Mouse (Mus musculus) heart, embryonic 13.5 days (tissue): ENCODE results near the gene Hcrt. TPM values are rescaled to one million over a fixed set of nuclear protein-coding genes. Genes with fewer than 3 reads are reported as not detected.

Experiments
- ATAC-seq: fragments of 200-750 bp; cut with Nextera tagmentation; 2 replicates; pipeline ENCODE4 v1.8.0; 2017; ENCODE audit warnings: moderate TSS enrichment; ENCODE audit not compliant: insufficient number of reproducible peaks, low FRiP score, low TSS enrichment; ENCODE audit errors: extremely low read depth
- H3K27ac ChIP-seq: fragments of 300-500 bp; sonication (generic); replicated peaks from 2 replicates; pipeline ENCODE4 v1.5.1; 2015; ENCODE audit warnings: moderate library complexity, mild to moderate bottlenecking, inconsistent platforms
- H3K27me3 ChIP-seq: fragments of 300-500 bp; sonication (generic); replicated peaks from 2 replicates; pipeline ENCODE4 v1.6.1; 2015; ENCODE audit warnings: mild to moderate bottlenecking, inconsistent platforms
- H3K36me3 ChIP-seq: fragments of 300-500 bp; sonication (generic); 2 replicates; pipeline ENCODE4 v1.6.1; 2015; ENCODE audit warnings: mild to moderate bottlenecking, inconsistent platforms
- H3K4me1 ChIP-seq: fragments of 300-500 bp; sonication (generic); 2 replicates; pipeline ENCODE4 v1.6.1; 2015; ENCODE audit warnings: inconsistent platforms
- H3K4me2 ChIP-seq: fragments of 300-500 bp; sonication (generic); 2 replicates; pipeline ENCODE4 v1.6.1; 2015; ENCODE audit warnings: inconsistent platforms, mild to moderate bottlenecking, moderate library complexity
- H3K4me3 ChIP-seq: fragments of 300-500 bp; sonication (generic); 2 replicates; pipeline ENCODE4 v1.5.1; 2015; ENCODE audit warnings: moderate library complexity, mild to moderate bottlenecking, inconsistent platforms
- H3K9ac ChIP-seq: fragments of 300-500 bp; sonication (generic); 2 replicates; pipeline ENCODE4 v1.6.1; 2015; ENCODE audit warnings: inconsistent platforms, mild to moderate bottlenecking, moderate library complexity
- H3K9me3 ChIP-seq: fragments of 300-500 bp; sonication (generic); 2 replicates; pipeline ENCODE4 v1.6.1; 2016; ENCODE audit warnings: inconsistent platforms
- WGBS: fragments of 180-500 bp; shearing (Covaris S2); methylation state at CpG from one replicate; pipeline ENCODE4 v1.1.7; 2015; ENCODE audit warnings: mixed read lengths; 5-methylcytosine and 5-hydroxymethylcytosine counted together
- polyA plus RNA-seq: library from polyadenylated mRNA; unstranded; fragments of >200 nt; fragmentation: Nextera tagmentation; extraction: Ambion mirVana; gene quantifications from 2 replicates; pipeline ENCODE4 v1.2.1, GENCODE M21; 2015

Gene Hcrt
- polyA plus RNA-seq, 1 experiment from 2014 or later = not detected

GRCm38 (mm10) chr11:100719893-100720292, 42.8 kb downstream of the Hcrt start:
- peaks cover 51% of the 10 kb centered on the region for H3K36me3 ChIP-seq
- H3K9ac ChIP-seq = peak overlapping the region; percentile 69

GRCm38 (mm10) chr11:100719312-100719711, 43.4 kb downstream of the Hcrt start:
- H3K4me1 ChIP-seq = peaks cover 59% of the 10 kb centered on the region
- H3K27ac ChIP-seq = no peak overlapping the region
- no peak overlapping the region for H3K4me3 ChIP-seq
- ATAC-seq = no peak
- WGBS = 81% methylated on average over 3 of the region's 3 CpGs
- H3K4me2 ChIP-seq = no peak overlapping the region
- H3K27me3 ChIP-seq = no peaks in the 10 kb centered on the region
- H3K36me3 ChIP-seq = peaks cover 53% of the 10 kb centered on the region
- no peaks in the 10 kb centered on the region for H3K9me3 ChIP-seq
- H3K9ac ChIP-seq = no peak overlapping the region

More at GRCm38 (mm10) chr11:100719893-100720292, 42.8 kb downstream of the Hcrt start:
- WGBS = 82% methylated on average over 11 of the region's 11 CpGs
- Histone ChIP-seq H3K27ac (peak overlapping the region; percentile 85), H3K27me3 (no peaks in the 10 kb centered on the region), H3K4me2 (no peak overlapping the region), H3K4me3 (no peak overlapping the region), H3K9me3 (no peaks in the 10 kb centered on the region), H3K4me1 (peaks cover 59% of the 10 kb centered on the region)
- ATAC-seq = no peak

GRCm38 (mm10) chr11:100718866-100719265, 43.9 kb downstream of the Hcrt start:
- no peak overlapping the region for H3K4me2 ChIP-seq
- peaks cover 60% of the 10 kb centered on the region for H3K4me1 ChIP-seq
- no peaks in the 10 kb centered on the region for H3K27me3 ChIP-seq
- peaks cover 53% of the 10 kb centered on the region for H3K36me3 ChIP-seq
- no peak for ATAC-seq
- no peak overlapping the region for H3K27ac ChIP-seq
- no peak overlapping the region for H3K4me3 ChIP-seq
- WGBS = 86% methylated on average over 4 of the region's 4 CpGs
- no peak overlapping the region for H3K9ac ChIP-seq
- H3K9me3 ChIP-seq = no peaks in the 10 kb centered on the region

GRCm38 (mm10) chr11:100718462-100718861, 44.3 kb downstream of the Hcrt start:
- no peaks in the 10 kb centered on the region for H3K27me3 ChIP-seq
- H3K27ac ChIP-seq = no peak overlapping the region
- peaks cover 62% of the 10 kb centered on the region for H3K4me1 ChIP-seq
- H3K36me3 ChIP-seq = peaks cover 53% of the 10 kb centered on the region
- no peak for ATAC-seq
- H3K9ac ChIP-seq = no peak overlapping the region
- WGBS = 92% methylated on average over 7 of the region's 7 CpGs
- H3K4me2 ChIP-seq = no peak overlapping the region
- no peaks in the 10 kb centered on the region for H3K9me3 ChIP-seq
- no peak overlapping the region for H3K4me3 ChIP-seq

GRCm38 (mm10) chr11:100716649-100717048, 46.1 kb downstream of the Hcrt start:
- H3K4me2 ChIP-seq = no peak overlapping the region
- ATAC-seq = no peak
- H3K9ac ChIP-seq = no peak overlapping the region

GRCm38 (mm10) chr11:100714948-100715347, 47.8 kb downstream of the Hcrt start:
- Histone ChIP-seq H3K36me3 (peaks cover 61% of the 10 kb centered on the region), H3K4me1 (peaks cover 48% of the 10 kb centered on the region), H3K9me3 (no peaks in the 10 kb centered on the region), H3K27me3 (no peaks in the 10 kb centered on the region), H3K27ac (no peak overlapping the region), H3K4me3 (no peak overlapping the region), H3K9ac (no peak overlapping the region), H3K4me2 (0 out of 2 replicates have a peak overlapping the region, but pooled peaks have one; percentile 69)
- ATAC-seq = no peak
- WGBS = 89% methylated on average over 6 of the region's 6 CpGs

More at GRCm38 (mm10) chr11:100716649-100717048, 46.1 kb downstream of the Hcrt start:
- Histone ChIP-seq H3K27me3 (no peaks in the 10 kb centered on the region), H3K36me3 (peaks cover 53% of the 10 kb centered on the region), H3K4me1 (peaks cover 57% of the 10 kb centered on the region), H3K27ac (no peak overlapping the region), H3K9me3 (no peaks in the 10 kb centered on the region), H3K4me3 (no peak overlapping the region)
- 78% methylated on average over 3 of the region's 3 CpGs for WGBS

- Histone ChIP-seq H3K4me2 (peak overlapping the region; percentile 69), H3K9ac (peak overlapping the region; percentile 72; the same call in 1 of the 2 replicates), H3K9me3 (no peaks in the 10 kb centered on the region), H3K27me3 (no peaks in the 10 kb centered on the region), H3K4me3 (peak overlapping the region; percentile 37), H3K27ac (peak overlapping the region; percentile 81), H3K4me1 (peaks cover 44% of the 10 kb centered on the region), H3K36me3 (peaks cover 61% of the 10 kb centered on the region)
- 36% methylated on average over 6 of the region's 6 CpGs for WGBS
- no peak for ATAC-seq
Observed at GRCm38 (mm10) chr11:100714534-100714915, 48.2 kb downstream of the Hcrt start.

- peak; percentile 9; the same call in 1 of the 2 replicates for ATAC-seq
- peaks cover 61% of the 10 kb centered on the region for H3K36me3 ChIP-seq
Observed at GRCm38 (mm10) chr11:100713735-100714533, 48.8 kb downstream of the Hcrt start, which contains the start of gene Hspb9. Gene Hspb9, plus strand, starts transcription at chr11:100713850.

GRCm38 (mm10) chr11:100713174-100713573, 49.6 kb downstream of the Hcrt start:
- no peaks in the 10 kb centered on the region for H3K27me3 ChIP-seq
- WGBS = 72% methylated on average over 4 of the region's 4 CpGs
- peaks cover 37% of the 10 kb centered on the region for H3K4me1 ChIP-seq
- no peaks in the 10 kb centered on the region for H3K9me3 ChIP-seq
- H3K4me3 ChIP-seq = peak overlapping the region; percentile 37
- ATAC-seq = no peak
- peaks cover 61% of the 10 kb centered on the region for H3K36me3 ChIP-seq
- H3K9ac ChIP-seq = peak overlapping the region; percentile 72
- peak overlapping the region; percentile 81 for H3K27ac ChIP-seq
- peak overlapping the region; percentile 69 for H3K4me2 ChIP-seq

More at GRCm38 (mm10) chr11:100713735-100714533, 48.8 kb downstream of the Hcrt start, which contains the start of gene Hspb9:
- WGBS = 4% methylated on average over 38 of the region's 38 CpGs
- peak within 1 kb of the TSS; percentile 81 for H3K27ac ChIP-seq
- H3K27me3 ChIP-seq = no peaks in the 10 kb centered on the region
- peaks cover 39% of the 10 kb centered on the region for H3K4me1 ChIP-seq
- no peaks in the 10 kb centered on the region for H3K9me3 ChIP-seq
- H3K4me3 ChIP-seq = peak within 1 kb of the TSS; percentile 91
- H3K9ac ChIP-seq = peak within 1 kb of the TSS; percentile 72
- peak within 1 kb of the TSS; percentile 69 for H3K4me2 ChIP-seq

- 2% methylated on average over 48 of the region's 48 CpGs for WGBS
- Histone ChIP-seq H3K27ac (peak within 1 kb of the TSS; percentile 81), H3K36me3 (peaks cover 61% of the 10 kb centered on the region), H3K4me1 (peaks cover 37% of the 10 kb centered on the region), H3K9ac (peak within 1 kb of the TSS; percentile 96), H3K4me3 (peak within 1 kb of the TSS; percentile 91), H3K9me3 (no peaks in the 10 kb centered on the region), H3K4me2 (peak within 1 kb of the TSS; percentile 77), H3K27me3 (no peaks in the 10 kb centered on the region)
- ATAC-seq = peak; percentile 59; the same call in 1 of the 2 replicates
Observed at GRCm38 (mm10) chr11:100711783-100712615, 50.7 kb downstream of the Hcrt start, which contains the start of gene Kat2a. Gene Kat2a, minus strand, starts transcription at chr11:100712465.
